Mouse (Mus musculus) adrenal gland, postnatal 36 days (tissue): Measurements from ENCODE around the gene Selp. TPM values are rescaled to one million over a fixed set of nuclear protein-coding genes. Genes with fewer than 3 reads are reported as not detected.

Source experiments
- DNase-seq, 2 experiments: peaks; one replicate each; pipeline ENCODE4 v3.0.0; 2021; ENCODE audit warnings: mixed read lengths in 1 of 2
- total RNA-seq, 2 experiments: library from RNA; stranded (reverse); gene quantifications; 2 replicates each; pipeline ENCODE4 v1.2.3; 2021

Gene Selp
- total RNA-seq, 2 experiments from 2014 or later, result 0.79 to 2.0 TPM

GRCm38 (mm10) chr1:164119892-164120776, 5.1 kb downstream of the Selp start:
- no peak for DNase-seq

GRCm38 (mm10) chr1:164120777-164121158, 5.7 kb downstream of the Selp start:
- DNase-seq, result no peak

GRCm38 (mm10) chr1:164123836-164124235, 8.8 kb downstream of the Selp start:
- DNase-seq, result no peak

GRCm38 (mm10) chr1:164130013-164130412, 14.9 kb downstream of the Selp start:
- no peak for DNase-seq

- no peak for DNase-seq
Measured at GRCm38 (mm10) chr1:164132609-164133008, 17.5 kb downstream of the Selp start.

GRCm38 (mm10) chr1:164134101-164134500, 19.0 kb downstream of the Selp start:
- no peak for DNase-seq

- no peak for DNase-seq
Measured at GRCm38 (mm10) chr1:164135360-164135759, 20.3 kb downstream of the Selp start.

GRCm38 (mm10) chr1:164135960-164136359, 20.9 kb downstream of the Selp start:
- DNase-seq, result no peak

GRCm38 (mm10) chr1:164136636-164137035, 21.6 kb downstream of the Selp start:
- DNase-seq, result no peak

- DNase-seq, result peak; percentile 84 to 87
Measured at GRCm38 (mm10) chr1:164138365-164139130, 23.5 kb downstream of the Selp start.

GRCm38 (mm10) chr1:164139464-164139863, 24.4 kb downstream of the Selp start:
- DNase-seq, result no peak

GRCm38 (mm10) chr1:164149083-164149482, 34.0 kb downstream of the Selp start:
- no peak for DNase-seq

- DNase-seq, result peak; percentile 23 to 40
Measured at GRCm38 (mm10) chr1:164151387-164152088, 36.5 kb downstream of the Selp start, which contains the start of gene F5. F5 (plus strand) TSS chr1:164151838.

GRCm38 (mm10) chr1:164152836-164153235, 37.8 kb downstream of the Selp start:
- DNase-seq, result no peak

- no peak for DNase-seq
Measured at GRCm38 (mm10) chr1:164154983-164155382, 39.9 kb downstream of the Selp start.

GRCm38 (mm10) chr1:164158571-164158970, 43.5 kb downstream of the Selp start:
- DNase-seq, result no peak

GRCm38 (mm10) chr1:164159781-164160180, 44.7 kb downstream of the Selp start:
- DNase-seq, result no peak

GRCm38 (mm10) chr1:164162745-164163144, 47.7 kb downstream of the Selp start:
- DNase-seq, result no peak

GRCm38 (mm10) chr1:164168818-164169217, 53.8 kb downstream of the Selp start:
- peak; percentile 23 to 42 for DNase-seq

- DNase-seq, result no peak
Measured at GRCm38 (mm10) chr1:164170434-164170833, 55.4 kb downstream of the Selp start.

GRCm38 (mm10) chr1:164173145-164173544, 58.1 kb downstream of the Selp start:
- DNase-seq, result no peak

GRCm38 (mm10) chr1:164176856-164177255, 61.8 kb downstream of the Selp start:
- no peak for DNase-seq
